Mouse (Mus musculus): Measurements from ENCODE around the gene Tgm4.

The Tgm4 gene

DNA sequence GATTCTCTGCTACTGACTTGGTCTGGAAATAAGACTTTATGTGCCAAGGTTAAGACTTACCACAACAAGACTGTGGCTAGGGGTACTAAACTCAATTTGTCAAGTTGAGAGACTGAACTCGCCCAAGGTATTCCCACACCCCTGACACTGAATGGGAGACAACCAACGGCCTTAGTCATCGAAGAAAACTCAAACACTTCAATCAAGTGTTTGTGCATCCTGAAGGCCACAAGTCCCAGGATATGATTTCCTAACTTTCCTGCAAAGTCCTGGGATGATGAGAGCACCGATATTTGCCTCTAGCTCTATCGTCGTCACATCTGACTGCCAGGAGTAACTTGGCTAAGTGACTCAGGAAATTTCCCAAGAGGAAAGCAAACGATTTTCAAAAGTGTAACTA is 74.7 kb downstream of the Tgm4 start:
- peak; percentile 10 for DNase-seq

DNA sequence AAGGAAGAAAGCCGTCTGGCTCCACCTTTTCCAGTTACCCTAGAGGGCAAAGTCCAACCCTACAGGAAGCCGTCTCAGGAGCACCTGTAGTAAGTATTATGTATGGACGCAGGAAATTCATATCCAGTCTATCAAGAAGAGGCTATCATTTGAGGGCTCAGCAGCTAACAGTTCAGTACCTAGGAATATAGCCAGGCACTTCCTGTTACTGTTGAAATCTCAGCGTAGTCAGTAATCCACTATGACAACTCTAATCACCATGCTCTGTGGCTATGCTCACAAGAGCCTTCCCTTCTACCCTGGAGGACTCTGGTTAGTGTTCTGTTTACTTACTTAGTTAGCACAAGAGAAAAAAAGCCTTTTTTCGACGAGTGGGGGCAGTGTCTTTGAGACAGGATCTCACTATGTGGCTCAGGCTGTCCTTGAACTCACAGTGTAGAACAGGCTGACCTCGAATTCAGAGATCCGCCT is 77.3 kb downstream of the Tgm4 start:
- DNase-seq: peak; percentile 21

DNA sequence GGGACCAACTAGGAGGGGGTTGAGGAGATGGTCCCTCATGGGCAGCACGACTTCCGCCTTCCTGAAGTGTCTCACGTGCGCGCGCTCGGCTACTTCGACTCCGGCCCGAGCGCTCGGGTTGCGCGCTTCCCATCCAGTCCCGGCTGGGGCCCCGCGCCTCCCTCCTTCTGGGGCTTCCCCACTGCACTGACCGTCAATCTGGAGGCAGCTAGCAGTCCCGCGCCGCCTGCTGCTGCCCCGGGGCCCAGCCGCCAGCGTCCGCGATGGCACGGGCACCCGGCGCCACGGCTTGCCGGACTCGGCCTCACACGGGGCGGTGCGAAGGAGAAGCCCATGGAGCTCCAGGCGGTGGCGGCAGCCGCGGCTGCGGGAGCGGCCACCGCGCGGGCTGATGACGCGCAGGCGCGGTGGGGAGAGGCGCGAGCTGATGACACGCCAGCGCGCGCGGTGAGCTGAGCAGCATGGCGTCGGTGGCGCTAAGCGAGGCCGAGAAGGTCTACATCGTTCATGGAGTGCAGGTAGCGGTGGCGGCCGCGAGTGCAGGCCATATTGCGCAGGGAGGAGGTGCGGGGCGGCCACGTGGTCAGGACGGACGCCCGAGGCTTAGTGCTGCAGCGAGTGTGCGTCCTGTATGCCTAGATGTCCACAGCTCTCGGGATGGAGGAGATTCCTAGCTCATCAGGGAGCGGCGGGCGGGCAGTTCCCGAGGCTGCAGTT is 78.4 kb downstream of the Tgm4 start, which contains the start of the genes Zdhhc3 and Exosc7:
TSS of gene Zdhhc3 (minus strand) at position 401 of the 717 bp plus-strand sequence.
TSS of gene Exosc7 (plus strand) at position 411 of the 717 bp plus-strand sequence.
- DNase-seq: peak; percentile 86

DNA sequence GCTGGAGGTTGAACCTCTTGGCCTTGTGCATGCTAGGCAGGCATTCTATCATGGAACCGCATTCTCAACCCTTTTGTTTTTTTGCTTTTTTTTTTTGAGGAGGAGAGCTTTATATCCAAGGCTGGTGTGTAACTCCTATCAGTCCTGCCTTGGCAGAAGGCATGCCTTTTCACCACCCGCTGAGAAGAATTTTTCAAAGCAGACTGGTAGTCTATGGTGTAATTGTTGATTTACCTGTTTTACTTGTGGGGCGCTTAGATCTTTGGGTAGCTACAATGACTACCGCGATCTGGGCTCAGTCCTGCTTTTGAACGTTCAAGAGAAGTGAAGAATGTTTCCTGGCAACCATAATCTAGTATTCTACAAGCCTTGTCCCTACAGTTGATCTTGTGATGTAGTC is 79.4 kb downstream of the Tgm4 start:
- DNase-seq: no peak

DNA sequence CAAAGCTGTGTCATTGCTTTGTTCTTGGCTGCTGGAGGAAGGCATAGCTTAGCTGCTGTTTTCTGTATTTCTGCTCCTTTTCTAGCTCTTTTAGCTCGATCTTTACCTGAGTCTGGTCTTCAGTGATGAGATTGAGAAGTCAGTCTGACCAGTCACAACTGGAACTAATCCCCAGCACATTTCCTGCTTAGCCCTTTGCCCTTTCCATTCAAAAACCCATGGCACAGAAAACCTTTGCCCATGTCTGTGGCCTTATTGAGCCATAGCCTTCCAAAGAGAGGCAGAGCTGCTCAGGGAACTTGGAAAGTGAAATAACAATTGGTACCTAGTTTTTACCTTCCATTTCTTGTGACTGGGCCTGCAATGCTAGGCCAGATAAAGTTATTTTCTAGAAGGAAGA is 81.0 kb downstream of the Tgm4 start:
- DNase-seq: no peak
